Mouse (Mus musculus) hindbrain, postnatal 0 days (tissue): ENCODE data around the gene Slit1. TPM values are rescaled to one million over a fixed set of nuclear protein-coding genes. Genes with fewer than 3 reads are reported as not detected.
A peak's percentile ranks its signal among the peaks of the same experiment; 100 is the strongest.

Source experiments
- ATAC-seq: fragments of 200-750 bp; cut with Nextera tagmentation; 2 replicates; pipeline ENCODE4 v1.8.0; 2017; ENCODE audit warnings: mild to moderate bottlenecking, moderate TSS enrichment, moderate library complexity
- DNase-seq: peaks from one replicate; pipeline ENCODE4 v3.0.0-alpha.2; 2015; ENCODE audit warnings: low spot score
- H3K27ac ChIP-seq: fragments of 300-500 bp; sonication (generic); 2 replicates; pipeline ENCODE4 v1.5.1; 2014; ENCODE audit warnings: mild to moderate bottlenecking
- H3K27me3 ChIP-seq: fragments of 300-500 bp; sonication (generic); 2 replicates; pipeline ENCODE4 v1.6.1; 2014; ENCODE audit warnings: low read length, mixed read lengths; ENCODE audit not compliant: insufficient read depth
- H3K36me3 ChIP-seq: fragments of 300-500 bp; sonication (generic); 2 replicates; pipeline ENCODE4 v1.6.1; 2014; ENCODE audit warnings: low read length, mixed read lengths; ENCODE audit not compliant: insufficient read depth
- H3K4me1 ChIP-seq: fragments of 300-500 bp; sonication (generic); 2 replicates; pipeline ENCODE4 v1.6.1; 2014; ENCODE audit warnings: antibody characterized with exemption, low read length, mixed read lengths; ENCODE audit not compliant: insufficient read depth
- H3K4me2 ChIP-seq: fragments of 300-500 bp; sonication (generic); 2 replicates; pipeline ENCODE4 v1.6.1; 2014; ENCODE audit warnings: low read depth, mild to moderate bottlenecking, low read length, moderate library complexity, mixed read lengths
- H3K4me3 ChIP-seq: fragments of 300-500 bp; sonication (generic); 2 replicates; pipeline ENCODE4 v1.5.1; 2014; ENCODE audit warnings: low read length
- H3K9ac ChIP-seq: fragments of 300-500 bp; sonication (generic); replicated peaks from 2 replicates; pipeline ENCODE4 v1.6.1; 2014; ENCODE audit warnings: mild to moderate bottlenecking, low read length, moderate library complexity, mixed read lengths
- H3K9me3 ChIP-seq: fragments of 300-500 bp; sonication (generic); 2 replicates; pipeline ENCODE4 v1.6.1; 2016; ENCODE audit warnings: low read length, mixed read lengths
- CTCF ChIP-seq: IDR thresholded peaks from 2 replicates; pipeline ENCODE4 v1.5.1; 2016; ENCODE audit warnings: antibody characterized with exemption, control low read depth, low read depth
- whole genome bisulfite sequencing: fragments of 180-500 bp; shearing (Covaris S2); extraction: QIAGEN DNeasy Blood & Tissue Kit; methylation state at CpG from one replicate; pipeline ENCODE4 v1.1.7; 2014; 5-methylcytosine and 5-hydroxymethylcytosine counted together
- polyA plus RNA-seq: library from polyadenylated mRNA; unstranded; fragments of >200 nt; fragmentation: Nextera tagmentation; extraction: Ambion mirVana; gene quantifications from 2 replicates; pipeline ENCODE4 v1.2.1, GENCODE M21; 2015
- total RNA-seq: library from RNA; depleted of rRNA; stranded (reverse); fragments of >200 nt; gene quantifications from 2 replicates; pipeline ENCODE4 v1.2.3, GENCODE M21; 2014

Gene Slit1
- total and polyA plus RNA-seq, 2 experiments from 2014 or later: 13.3 to 69.2 TPM

DNA sequence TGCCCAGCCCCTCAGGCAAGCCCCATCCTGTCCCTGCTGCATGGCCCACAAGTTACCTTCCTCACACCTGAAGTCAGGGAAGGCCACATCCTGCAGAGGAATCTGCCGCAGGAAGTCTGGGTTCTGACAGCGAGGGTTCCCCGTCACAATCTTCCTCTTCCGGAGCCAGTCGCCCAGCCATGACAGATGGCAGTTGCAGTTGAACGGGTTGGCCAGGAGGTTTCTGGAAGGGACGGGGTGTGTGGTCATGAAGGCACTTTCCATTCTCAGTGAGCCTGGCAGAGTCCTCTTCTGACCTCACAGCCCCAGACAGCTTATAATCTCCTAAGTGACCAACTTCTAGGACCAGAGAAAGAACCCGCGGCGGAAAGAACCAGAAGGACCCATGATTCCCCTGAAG, 109.4 kb downstream of the Slit1 start:
- WGBS: 73% methylated on average over 10 of the region's 10 CpGs
- Histone ChIP-seq H3K4me3 (no peak overlapping the region), H3K27me3 (no peaks in the 10 kb centered on the region), H3K9ac (no peak overlapping the region), H3K4me2 (no peak overlapping the region), H3K27ac (no peak overlapping the region), H3K9me3 (no peaks in the 10 kb centered on the region), H3K36me3 (no peaks in the 10 kb centered on the region), H3K4me1 (no peaks in the 10 kb centered on the region)
- no peak for ATAC-seq
- TF ChIP-seq CTCF: no peak
- DNase-seq: no peak

DNA sequence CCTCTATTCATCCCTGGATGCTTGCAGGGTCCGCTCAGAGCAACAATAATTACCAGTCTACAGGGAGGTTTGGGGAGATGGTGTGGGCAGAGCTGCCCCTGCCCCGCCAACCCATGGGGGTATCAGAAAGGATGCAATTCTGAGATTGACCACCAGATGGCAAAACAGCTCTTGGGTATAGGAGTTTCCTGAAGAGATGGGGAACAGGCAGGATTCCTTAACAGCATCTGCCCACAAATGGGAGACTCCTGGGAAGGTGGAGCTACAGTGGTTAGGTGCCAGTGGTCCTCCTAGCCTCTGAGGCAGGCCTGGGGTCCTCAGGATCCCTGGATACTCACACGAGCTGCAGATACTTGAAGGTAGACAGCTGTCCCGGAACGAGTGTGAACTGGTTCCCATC, 113.9 kb downstream of the Slit1 start:
- Histone ChIP-seq H3K4me2 (no peak overlapping the region), H3K9ac (no peak overlapping the region), H3K27ac (no peak overlapping the region), H3K4me3 (no peak overlapping the region), H3K36me3 (peaks cover 3% of the 10 kb centered on the region; the same call in 1 of the 2 replicates), H3K27me3 (no peaks in the 10 kb centered on the region), H3K4me1 (no peaks in the 10 kb centered on the region), H3K9me3 (0 out of 2 replicates have a peak, but pooled peaks cover 3% of the 10 kb centered on the region)
- DNase-seq (peak; percentile 87), ATAC-seq (peak; percentile 69)
- peak; percentile 91 for TF ChIP-seq CTCF
- 45% methylated on average over 5 of the region's 5 CpGs for WGBS

DNA sequence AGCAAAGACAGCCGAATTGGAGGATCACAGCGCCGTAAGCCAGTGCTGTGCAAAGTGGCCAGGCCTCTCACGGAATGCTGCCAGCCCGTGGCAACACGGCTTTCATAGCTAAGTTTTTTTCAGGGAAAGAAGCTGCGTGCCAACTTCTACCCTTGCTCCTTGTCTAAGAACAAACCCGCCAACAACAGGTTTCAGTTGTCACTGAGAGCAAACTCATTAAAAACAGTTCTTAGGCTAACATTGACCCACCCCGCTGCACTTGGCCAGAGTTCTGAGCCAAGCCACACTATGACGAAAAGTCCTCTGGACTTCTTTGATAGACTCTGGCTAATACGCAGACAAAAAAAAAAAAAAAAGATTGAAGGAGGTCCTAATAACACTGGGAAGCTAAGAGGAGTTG, 114.5 kb downstream of the Slit1 start:
- no peaks in the 10 kb centered on the region for H3K4me1 ChIP-seq
- H3K4me2 ChIP-seq: no peak overlapping the region
- H3K9ac ChIP-seq: no peak overlapping the region
- no peak overlapping the region for H3K4me3 ChIP-seq
- ATAC-seq (no peak), DNase-seq (peak; percentile 55)
- WGBS: 57% methylated on average over 11 of the region's 11 CpGs
- H3K36me3 ChIP-seq: peaks cover 3% of the 10 kb centered on the region; the same call in 1 of the 2 replicates
- no peak for TF ChIP-seq CTCF
- 0 out of 2 replicates have a peak, but pooled peaks cover 3% of the 10 kb centered on the region for H3K9me3 ChIP-seq
- H3K27ac ChIP-seq: no peak overlapping the region
- H3K27me3 ChIP-seq: no peaks in the 10 kb centered on the region

DNA sequence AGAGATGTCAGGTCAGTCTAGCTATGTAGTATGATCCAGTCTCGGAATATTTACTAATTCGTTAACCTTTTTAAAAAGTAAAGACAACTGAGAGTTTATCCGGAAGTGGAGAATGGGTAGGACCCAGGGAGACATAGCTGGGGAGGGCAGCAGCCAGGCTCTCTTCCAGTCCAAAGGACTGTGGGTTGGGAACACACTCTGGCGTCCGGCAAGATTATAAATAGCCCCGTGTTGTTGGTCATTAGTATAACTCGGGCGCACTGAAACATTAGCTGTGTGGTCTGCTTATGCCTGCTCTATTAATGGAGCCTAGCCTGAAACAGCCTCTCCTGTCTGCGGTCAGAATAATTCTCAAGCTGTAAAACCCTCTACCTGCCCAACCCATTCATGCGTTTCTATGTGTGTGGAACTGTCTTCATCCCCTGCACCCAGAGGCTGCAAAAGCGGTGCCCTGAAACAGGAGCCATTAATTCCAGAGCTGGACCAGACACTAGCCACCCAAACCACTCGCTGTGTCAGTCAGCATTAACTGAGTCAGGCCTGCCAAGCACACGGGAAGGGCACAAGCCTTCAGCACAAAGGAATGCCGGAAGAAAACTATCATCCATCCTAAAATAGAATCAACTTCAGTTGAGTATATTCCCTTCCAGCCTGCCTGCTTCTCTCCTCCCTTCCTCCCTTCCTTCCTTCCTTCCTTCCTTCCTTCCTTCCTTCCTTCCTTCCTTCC, 122.9 kb downstream of the Slit1 start:
- ATAC-seq (no peak), DNase-seq (no peak)
- no peak overlapping the region for H3K27ac ChIP-seq
- no peak overlapping the region for H3K9ac ChIP-seq
- 0 out of 2 replicates have a peak, but pooled peaks cover 2% of the 10 kb centered on the region for H3K9me3 ChIP-seq
- H3K36me3 ChIP-seq: no peaks in the 10 kb centered on the region
- no peak overlapping the region for H3K4me3 ChIP-seq
- no peak overlapping the region for H3K4me2 ChIP-seq
- H3K27me3 ChIP-seq: no peaks in the 10 kb centered on the region
- WGBS: 88% methylated on average over 14 of the region's 14 CpGs
- TF ChIP-seq CTCF: no peak
- H3K4me1 ChIP-seq: no peaks in the 10 kb centered on the region

DNA sequence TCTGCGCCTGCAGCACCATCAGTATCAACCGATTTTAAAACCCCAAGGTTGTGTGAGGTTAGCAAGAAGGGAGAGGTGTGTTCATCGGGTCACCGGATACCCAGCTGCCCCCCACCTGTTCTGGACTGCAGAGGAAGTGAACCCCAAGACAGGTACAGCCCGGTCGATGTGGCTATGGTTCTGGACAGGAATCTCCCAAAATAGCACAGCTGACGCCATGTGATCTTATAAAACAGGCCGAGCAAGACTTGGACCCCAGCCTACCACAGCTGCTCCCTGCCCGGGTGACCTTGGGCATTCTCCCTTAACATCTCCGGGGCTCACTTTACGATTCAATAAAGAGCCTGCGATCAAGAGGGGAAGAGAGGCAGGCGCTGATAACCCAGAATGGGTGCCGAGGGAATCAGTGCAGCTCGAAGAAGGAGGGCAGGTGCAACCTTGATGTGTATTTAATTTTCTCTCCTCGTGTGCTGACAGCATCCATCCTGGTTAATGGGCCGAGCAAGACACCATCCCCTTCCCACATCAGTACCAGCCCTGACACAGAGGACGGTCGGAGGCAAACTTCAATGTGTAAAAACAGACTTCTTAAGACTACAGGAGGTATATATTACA, 124.6 kb downstream of the Slit1 start:
- ATAC-seq: no peak
- no peak for TF ChIP-seq CTCF
- Histone ChIP-seq H3K27ac (no peak overlapping the region), H3K4me1 (no peaks in the 10 kb centered on the region), H3K4me3 (no peak overlapping the region), H3K4me2 (no peak overlapping the region), H3K9ac (no peak overlapping the region), H3K9me3 (no peaks in the 10 kb centered on the region), H3K36me3 (no peaks in the 10 kb centered on the region), H3K27me3 (no peaks in the 10 kb centered on the region)
- DNase-seq: no peak
- WGBS: 55% methylated on average over 19 of the region's 19 CpGs

DNA sequence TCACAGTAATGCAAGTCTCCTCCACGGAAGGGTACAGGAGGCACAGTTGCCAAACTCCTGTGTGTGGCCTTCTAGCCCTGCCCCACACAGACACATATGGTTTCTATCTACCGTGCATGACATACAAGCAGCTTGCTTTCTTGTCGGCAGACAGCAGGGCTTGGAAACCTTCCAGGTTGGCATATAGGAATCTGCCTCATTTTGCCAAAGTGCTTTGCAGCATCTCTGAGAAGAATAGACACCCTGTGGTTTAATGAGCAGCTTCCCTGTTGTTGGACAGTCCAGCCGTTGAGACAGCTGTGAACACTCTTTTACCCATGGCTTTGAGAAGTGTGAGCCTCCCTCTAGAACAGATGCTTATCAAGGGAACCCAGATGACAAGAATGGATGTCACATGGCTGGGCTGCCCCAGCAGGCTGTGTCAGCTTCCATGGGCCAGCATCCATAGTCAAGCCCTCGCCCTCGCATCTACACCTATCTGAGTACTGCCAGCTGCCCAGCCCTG, 125.3 kb downstream of the Slit1 start:
- Histone ChIP-seq H3K27ac (no peak overlapping the region), H3K27me3 (no peaks in the 10 kb centered on the region), H3K9me3 (no peaks in the 10 kb centered on the region), H3K4me2 (no peak overlapping the region), H3K36me3 (no peaks in the 10 kb centered on the region), H3K4me3 (no peak overlapping the region), H3K9ac (no peak overlapping the region), H3K4me1 (peaks cover 2% of the 10 kb centered on the region; the same call in 1 of the 2 replicates)
- 35% methylated on average over 6 of the region's 6 CpGs for WGBS
- TF ChIP-seq CTCF: no peak
- peak; percentile 61 for ATAC-seq
- DNase-seq: peak; percentile 82
